Mouse (Mus musculus) heart, adult 11 months (tissue): Measurements from ENCODE around the gene Agrp.

Experiments used
- DNase-seq: peaks from one replicate; pipeline ENCODE4 v3.0.0; 2022

The Agrp gene

DNA sequence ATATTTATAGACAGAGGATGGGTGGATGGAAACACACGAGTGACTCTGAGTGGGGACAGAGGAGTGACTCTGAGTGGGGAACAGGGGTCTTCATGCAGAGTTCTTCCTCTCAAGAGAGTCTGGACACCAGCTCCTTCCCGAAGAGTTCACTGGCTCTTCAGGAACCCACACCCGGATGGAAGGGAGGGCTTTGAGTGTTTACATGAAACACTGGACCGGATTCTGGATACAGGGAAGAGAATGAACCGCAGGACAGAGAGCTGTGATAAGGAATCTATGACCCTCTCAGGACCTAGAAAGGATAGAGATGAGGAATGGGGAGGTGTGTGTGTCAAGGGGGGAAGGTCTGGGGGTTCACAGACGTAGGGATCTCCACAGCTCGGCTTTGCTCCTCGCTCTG is 119.8 kb downstream of the Agrp start:
- peak; percentile 90 for DNase-seq
